Mouse (Mus musculus): Measurements from ENCODE around the gene Tnip1.

- TF ChIP-seq POLR2A (IDR thresholded peaks at IDR 0.05; ENCODE audit: extremely low read depth, insufficient read depth, low read length) (no peak), CTCF (IDR thresholded peaks at IDR 0.05; ENCODE audit: extremely low read depth, insufficient read depth, low read length) (no peak)
These were observed 40.2 kb downstream of the Tnip1 start for GRCm38 (mm10) chr11:54922488-54922887.

Measured in cortical plate, adult 2 months (tissue).